Mouse (Mus musculus): Measurements from ENCODE around the gene Pcbp3. TPM values are rescaled to one million over a fixed set of nuclear protein-coding genes. Genes with fewer than 3 reads are reported as not detected.

The Pcbp3 gene
- polyA plus RNA-seq, 1 experiment from 2014 or later = 53.2 TPM

Other genes starting within 250 kb of the Pcbp3 start
- 94.8 and 128 TPM in 2 replicates for gene Col6a1, start 235.7 kb downstream of the Pcbp3 start, polyA plus RNA-seq (2015; fragmentation: Nextera tagmentation; extraction: Ambion mirVana)
- gene Slc19a1, start 70.4 kb upstream of the Pcbp3 start, polyA plus RNA-seq (2015; fragmentation: Nextera tagmentation; extraction: Ambion mirVana) = 58.4 and 60.3 TPM in 2 replicates
- gene Col18a1, start 204.7 kb upstream of the Pcbp3 start, polyA plus RNA-seq (2015; fragmentation: Nextera tagmentation; extraction: Ambion mirVana) = 255 and 257 TPM in 2 replicates

Data from kidney, embryonic 16.5 days (tissue).